Mouse (Mus musculus) E14TG2a.4 (cell line): Measurements from ENCODE around the gene Ric8b.

ENCODE experiments used
- CTCF ChIP-seq: conservative IDR thresholded peaks from 2 replicates; pipeline ENCODE4 v1.5.1; 2014; ENCODE audit warnings: low read length
- POU5F1 ChIP-seq: IDR thresholded peaks from 2 replicates; pipeline ENCODE4 v1.6.1; 2014; ENCODE audit warnings: low read length, borderline replicate concordance

DNA sequence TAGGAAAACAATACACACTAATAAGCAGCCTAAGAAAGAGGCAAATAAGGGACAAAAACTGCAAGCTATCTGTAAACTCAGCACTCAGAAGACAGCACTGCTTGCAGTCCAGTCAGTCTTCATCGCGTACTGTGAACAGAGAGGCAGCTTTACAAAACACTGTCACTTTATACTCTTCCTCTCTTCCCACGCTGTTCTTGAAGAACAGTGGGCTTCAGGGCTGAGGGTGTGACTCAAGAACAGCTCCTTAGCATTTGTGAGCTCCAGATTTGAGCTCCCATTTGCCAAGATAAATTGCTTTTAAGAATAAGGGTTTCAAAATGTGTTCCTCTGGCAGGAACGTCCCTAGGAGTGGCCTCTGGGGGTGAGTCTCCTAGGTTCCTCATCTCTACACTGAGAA lies 33.0 kb downstream of the Ric8b start:
- no peak for TF ChIP-seq CTCF
- no peak for TF ChIP-seq POU5F1
